Comparison of ENCODE assay signal across 21 mouse cellular contexts in genomic region chr10:121342260-121342659, GRCm38 (mm10). TPM values are rescaled to one million over a fixed set of nuclear protein-coding genes. Genes with fewer than 3 reads are reported as not detected.
DNase-seq lines count a peak whose midpoint lies in the region; ATAC-seq lines count a peak whose summit lies in the region.
"Had no signal": no experiment of that assay in that cellular context is flagged by ENCODE, and none has a peak within 500 bp of the region (broad histone marks: within the 10 kb centered on the region; RNA-seq: fewer than 3 reads in every experiment).

No protein-coding gene starts in this region.

- no peak for ATAC-seq in megakaryocyte progenitor cell, adult 5-6 weeks (replicated peaks; ENCODE audit: poor library complexity)
- ATAC-seq: CD4-positive, CD25-positive, alpha-beta regulatory T cell, adult 4 months; forebrain, embryonic 13.5 days; forebrain, embryonic 15.5 days; forebrain, postnatal 0 days; Patski had no signal

- intact Hi-C loops in heart, postnatal 14 days (cut with DNase I): no loop called here

- peak; percentile 24 for DNase-seq in heart, adult 11 months
- DNase-seq in heart, postnatal 14 days: no peak
- peak; percentile 14 for DNase-seq in ES-CJ7 (ENCODE audit: low read depth, low spot score)
- peak; percentile 72 for DNase-seq in R1 (ENCODE audit: low read depth, low spot score)
- DNase-seq in cerebellum, adult 8-10 months: no peak
- DNase-seq: adrenal gland, adult 2 months; adrenal gland, postnatal 10 days; adrenal gland, postnatal 25 days; B cell, adult 2 months; cerebellum, adult 11 months; cerebellum, adult 18-20 months; cerebellum, adult 9-10 months; cerebellum, postnatal 10 days; cerebellum, postnatal 25 days had no signal

RNA-seq across cellular contexts. Expression of gene Tbc1d30, which starts 8.8 kb away (rescaled TPM):
- 1 to 10 TPM; 1.8 to 2.2 TPM for total RNA-seq in heart, postnatal 14 days (2021)
- total RNA-seq in megakaryocyte progenitor cell, adult 5-6 weeks (2015): 0.51 and 0.59 TPM in 2 replicates
- 1.3 TPM in 1 of 2 replicates, not detected in the other for total RNA-seq in megakaryocyte progenitor cell, adult 5-6 weeks (2017)
- total RNA-seq: CH12.LX had no signal

RNA-seq across cellular contexts. Expression of gene Gns, which starts 22.6 kb away (rescaled TPM):
- total RNA-seq in heart, postnatal 14 days (2021): 10 to 100 TPM; 64.2 to 74.3 TPM
- total RNA-seq in megakaryocyte progenitor cell, adult 5-6 weeks (2015): 12.1 and 12.6 TPM in 2 replicates
- 10.6 and 12.0 TPM in 2 replicates for total RNA-seq in megakaryocyte progenitor cell, adult 5-6 weeks (2017)

Comparison
In these comparisons a context has a peak if more than half of its experiments do, and no peak if none do; other contexts are left out.
1. DNase-seq: peak in heart, adult 11 months (single experiment), ES-CJ7 (single experiment) and R1 (single experiment); none in heart, postnatal 14 days (0 of 2) and cerebellum, adult 8-10 months (single experiment).
2. RNA of gene Gns, which starts 22.6 kb away (total RNA-seq): 64.2 to 74.3 TPM in heart, postnatal 14 days; 10.6 to 12.6 TPM in megakaryocyte progenitor cell, adult 5-6 weeks; every median in the first group is over 4 times any median in the second.